Mouse (Mus musculus) cerebellum, adult 9-10 months (tissue): Measurements from ENCODE around the gene Mta3.

Source experiments
- DNase-seq: peaks from one replicate; pipeline ENCODE4 v3.0.0; 2022

Mta3 gene

GRCm38 (mm10) chr17:83706116-83706593 is at the start of gene Mta3:
Gene Mta3, plus strand, starts transcription at chr17:83706163.
- peak; percentile 67 for DNase-seq

GRCm38 (mm10) chr17:83657375-83657774 is 48.6 kb upstream of the Mta3 start:
- no peak for DNase-seq

GRCm38 (mm10) chr17:83658943-83659342 is 47.0 kb upstream of the Mta3 start:
- DNase-seq: no peak

- DNase-seq: no peak
These were observed 41.2 kb upstream of the Mta3 start for GRCm38 (mm10) chr17:83664761-83665160.

- no peak for DNase-seq
These were observed 39.2 kb upstream of the Mta3 start for GRCm38 (mm10) chr17:83666597-83667287.

GRCm38 (mm10) chr17:83667934-83668690 is 37.9 kb upstream of the Mta3 start:
- DNase-seq: no peak

GRCm38 (mm10) chr17:83672685-83673084 is 33.3 kb upstream of the Mta3 start:
- DNase-seq: no peak

GRCm38 (mm10) chr17:83677370-83677769 is 28.6 kb upstream of the Mta3 start:
- DNase-seq: no peak

- DNase-seq: no peak
These were observed 24.0 kb upstream of the Mta3 start for GRCm38 (mm10) chr17:83681977-83682376.

- no peak for DNase-seq
These were observed 21.5 kb upstream of the Mta3 start for GRCm38 (mm10) chr17:83684475-83684874.

GRCm38 (mm10) chr17:83690418-83690817 is 15.5 kb upstream of the Mta3 start:
- no peak for DNase-seq

GRCm38 (mm10) chr17:83691379-83691778 is 14.6 kb upstream of the Mta3 start:
- no peak for DNase-seq

- no peak for DNase-seq
These were observed 12.0 kb upstream of the Mta3 start for GRCm38 (mm10) chr17:83693941-83694340.

GRCm38 (mm10) chr17:83695785-83696184 is 10.2 kb upstream of the Mta3 start:
- no peak for DNase-seq

- DNase-seq: no peak
These were observed 6.8 kb upstream of the Mta3 start for GRCm38 (mm10) chr17:83699062-83699724.

- no peak for DNase-seq
These were observed 5.8 kb upstream of the Mta3 start for GRCm38 (mm10) chr17:83700125-83700524.

GRCm38 (mm10) chr17:83704469-83704868 is 1.5 kb upstream of the Mta3 start:
- no peak for DNase-seq

- DNase-seq: peak; percentile 72
These were observed 429 bp upstream of the Mta3 start for GRCm38 (mm10) chr17:83705352-83706115.

- peak; percentile 55 for DNase-seq
These were observed 697 bp downstream of the Mta3 start for GRCm38 (mm10) chr17:83706594-83707126.

- peak; percentile 19 for DNase-seq
These were observed 1.4 kb downstream of the Mta3 start for GRCm38 (mm10) chr17:83707372-83707771.

GRCm38 (mm10) chr17:83707846-83708245 is 1.9 kb downstream of the Mta3 start:
- DNase-seq: peak; percentile 19

GRCm38 (mm10) chr17:83708256-83708655 is 2.3 kb downstream of the Mta3 start:
- no peak for DNase-seq

- DNase-seq: no peak
These were observed 2.9 kb downstream of the Mta3 start for GRCm38 (mm10) chr17:83708891-83709290.
